Mouse (Mus musculus) ovary, postnatal 14 days (tissue): ENCODE measurements at regions not wholly inside any gene's neighbourhood (a gene's known extent, or its start where the extent isn't known, plus 50 kb on each side); places are given as distances from the start of the nearest gene placed in this dataset.

Experiments used
- DNase-seq: peaks from one replicate; pipeline ENCODE4 v3.0.0; 2022; ENCODE audit warnings: low spot score

DNA sequence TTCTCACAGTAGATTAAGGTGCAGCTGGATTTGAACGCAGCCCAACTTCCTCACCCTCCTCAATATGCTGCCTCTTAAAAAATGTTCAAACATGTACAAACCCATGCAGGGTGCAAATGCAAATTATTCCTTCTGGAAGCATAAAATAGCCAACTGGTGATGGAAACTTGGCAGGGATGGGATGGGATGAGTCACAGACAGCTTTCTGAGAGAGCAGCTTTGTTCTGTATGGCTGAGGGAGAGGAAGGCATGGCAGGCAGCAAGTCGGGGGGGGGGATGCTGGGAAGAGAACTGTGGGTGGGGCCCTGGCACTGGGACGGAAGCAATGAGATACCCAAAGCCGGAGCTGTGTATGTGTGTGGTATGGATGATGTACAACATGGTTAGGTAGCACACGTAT is 194.2 kb upstream of the Ppp2r3a start:
- DNase-seq: no peak

DNA sequence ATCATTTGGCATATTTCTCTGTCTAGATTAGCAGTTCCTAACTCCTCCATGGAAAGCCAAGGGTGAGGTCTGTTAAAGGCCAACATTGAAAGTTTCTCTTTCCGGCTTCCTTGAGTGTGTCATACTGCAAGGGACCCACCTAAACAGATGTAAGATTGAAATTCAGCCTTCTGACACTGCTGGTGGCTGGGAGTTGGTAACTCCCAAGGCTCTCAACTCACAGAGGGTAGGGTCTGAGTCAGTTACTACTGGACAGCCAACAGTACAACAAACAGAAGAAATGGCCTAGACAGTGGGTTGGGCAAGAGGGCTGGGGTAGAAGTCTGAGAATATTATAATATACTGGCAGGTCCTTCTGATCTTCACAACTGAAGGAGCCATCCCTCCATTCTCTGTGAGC is 193.7 kb upstream of the Ppp2r3a start:
- no peak for DNase-seq

DNA sequence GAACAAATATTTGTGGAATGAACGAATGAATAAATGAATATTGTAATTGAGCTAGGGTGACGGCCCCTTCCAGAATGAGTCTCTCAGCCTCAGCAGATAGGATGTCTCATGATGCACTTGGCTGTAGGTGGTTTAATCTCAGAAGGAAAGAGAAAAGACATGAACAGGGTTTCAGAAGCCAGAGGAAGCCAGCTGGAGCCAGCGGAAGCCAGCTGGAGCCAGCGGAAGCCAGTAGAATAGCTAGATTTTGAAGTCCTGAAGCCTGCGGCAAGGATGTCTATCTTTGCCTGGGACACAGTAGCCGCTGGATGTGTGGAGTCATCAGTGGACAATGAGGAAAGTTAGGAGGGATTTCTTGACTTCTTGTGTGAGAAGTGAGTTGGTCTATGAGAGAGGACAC is 188.3 kb upstream of the Ppp2r3a start:
- DNase-seq: no peak

DNA sequence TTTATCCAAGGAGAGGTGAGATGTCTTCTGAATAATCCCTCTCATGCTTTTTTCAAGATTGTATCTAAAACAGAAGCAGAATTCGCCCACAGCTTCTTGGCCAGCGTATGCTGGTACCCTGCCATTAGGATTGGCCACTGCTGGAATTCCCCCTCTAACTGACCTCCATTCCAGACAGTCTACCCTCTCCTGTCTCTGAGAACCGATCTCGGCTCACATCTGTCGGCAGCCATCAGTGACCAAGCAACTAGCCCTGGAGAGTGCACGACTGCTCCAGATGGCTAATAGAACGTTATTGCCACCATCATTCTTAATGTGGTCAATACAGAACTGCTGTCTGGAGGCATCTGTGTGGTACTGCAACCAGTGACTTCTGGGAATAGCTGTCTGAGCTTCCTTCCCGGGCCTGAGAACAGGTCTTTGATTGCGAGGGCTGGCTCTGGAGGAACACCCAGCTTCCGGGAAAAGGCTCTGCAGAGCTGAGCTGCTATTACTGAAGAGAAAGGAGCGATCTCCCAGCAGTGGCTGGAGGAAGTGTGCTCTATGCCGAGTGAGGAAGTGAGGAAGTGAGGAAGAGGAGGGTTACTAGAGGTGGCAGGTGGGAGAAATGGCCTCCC is 187.1 kb upstream of the Ppp2r3a start:
- DNase-seq: no peak

DNA sequence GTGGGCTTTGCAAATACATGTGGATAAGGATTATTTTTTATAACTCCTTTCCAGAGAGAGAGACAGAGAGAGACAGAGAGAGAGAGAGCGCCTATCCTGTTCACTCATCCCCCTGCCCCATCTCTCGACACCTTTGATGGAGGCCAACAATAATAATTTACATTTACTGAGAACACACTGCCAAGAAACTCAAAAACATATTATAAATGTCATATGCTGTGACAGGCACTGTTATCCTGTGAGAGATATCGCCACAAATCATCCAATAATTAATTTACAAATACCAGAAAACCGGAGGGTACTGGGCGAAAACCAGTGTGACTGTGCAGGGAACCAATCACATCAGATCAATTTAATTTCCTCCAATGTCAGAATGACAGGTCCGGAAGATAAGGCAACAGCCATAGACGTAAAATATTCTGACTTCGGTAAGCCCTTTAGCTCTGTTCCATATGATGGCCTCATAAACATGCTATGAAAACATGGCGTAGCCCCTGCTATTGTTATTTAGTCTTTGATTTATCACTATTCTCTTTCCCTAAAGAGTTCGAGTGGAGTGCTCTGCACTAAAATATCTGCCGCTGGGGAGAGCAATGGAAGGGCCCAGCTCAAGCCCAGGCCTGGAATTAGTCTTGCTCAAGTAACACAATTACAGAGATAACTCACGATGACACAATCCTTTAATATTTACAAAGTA is 173.5 kb upstream of the Ppp2r3a start:
- no peak for DNase-seq

DNA sequence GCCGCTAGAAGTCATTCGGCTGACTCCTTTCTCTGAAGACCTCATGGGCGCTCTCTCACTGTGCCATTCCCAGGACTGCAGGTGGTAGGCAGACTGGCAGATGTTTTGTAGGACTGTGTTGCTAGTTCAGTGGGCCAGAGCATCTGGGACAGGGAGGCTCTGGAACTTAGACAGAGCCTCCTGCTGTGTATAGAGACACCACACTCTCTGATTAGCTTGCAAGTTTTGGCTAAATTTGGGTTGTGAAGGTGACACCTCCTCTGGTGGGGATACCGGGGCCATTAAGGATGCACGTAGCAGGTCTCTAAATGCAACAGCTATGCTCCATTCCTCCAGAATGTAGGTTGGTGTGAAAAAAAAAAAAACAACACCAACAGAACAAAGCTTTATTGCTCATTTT is 171.4 kb upstream of the Ppp2r3a start:
- no peak for DNase-seq

DNA sequence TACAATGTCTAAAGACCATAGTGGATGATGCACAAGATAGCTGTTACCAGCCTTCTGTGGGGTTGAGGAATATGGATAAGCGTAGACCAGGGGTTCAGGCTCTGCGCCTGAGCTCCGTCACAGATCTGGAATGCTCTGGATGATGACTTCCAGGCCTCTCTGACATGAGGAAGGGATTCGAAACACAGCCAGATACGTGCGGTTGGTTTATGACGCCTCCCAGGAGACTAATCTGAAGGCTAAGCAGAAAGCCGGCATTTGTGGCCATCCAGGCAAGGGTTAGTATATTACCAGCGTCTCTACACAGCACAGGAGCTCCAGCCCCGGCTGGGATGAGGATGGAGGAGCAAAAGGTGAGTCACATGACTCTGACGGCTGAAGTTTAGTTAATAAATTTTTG is 170.4 kb upstream of the Ppp2r3a start:
- DNase-seq: no peak

DNA sequence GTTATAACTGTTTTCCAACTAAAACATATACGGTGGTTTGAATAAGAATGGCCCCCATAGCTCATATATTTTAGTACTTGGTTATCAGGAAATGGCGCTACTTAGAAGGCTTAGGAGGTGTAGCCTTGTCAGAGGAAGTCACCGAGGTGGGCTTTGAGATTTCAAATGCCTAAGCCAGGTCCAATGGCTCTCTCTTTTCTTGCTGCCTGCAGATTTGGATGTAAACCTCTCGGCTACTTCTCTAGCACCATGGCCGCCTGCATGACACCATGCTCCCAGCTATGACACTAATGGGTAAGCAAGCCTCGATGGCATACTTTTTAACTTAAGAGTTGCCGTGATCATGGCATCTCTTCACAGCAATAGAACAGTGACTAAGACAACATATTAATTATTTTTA is 169.5 kb upstream of the Ppp2r3a start:
- no peak for DNase-seq

DNA sequence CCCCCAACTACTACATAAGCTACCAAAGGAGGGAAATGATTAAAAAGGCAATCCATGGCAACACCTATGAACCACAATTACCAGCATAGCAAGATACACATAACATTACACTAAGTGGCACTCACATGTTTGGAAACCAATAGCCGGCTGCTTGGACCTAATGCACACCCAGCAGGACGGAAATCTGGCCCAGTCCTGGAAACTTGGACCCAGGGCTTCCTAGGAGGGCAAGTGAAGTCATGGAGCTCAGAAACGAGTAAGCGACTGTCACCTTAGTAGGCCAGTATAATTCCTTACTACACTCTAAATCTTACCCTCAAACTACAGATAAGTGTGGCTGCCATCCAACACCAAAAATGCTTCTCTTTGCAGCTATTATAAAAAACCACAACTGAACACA is 168.6 kb upstream of the Ppp2r3a start:
- no peak for DNase-seq

DNA sequence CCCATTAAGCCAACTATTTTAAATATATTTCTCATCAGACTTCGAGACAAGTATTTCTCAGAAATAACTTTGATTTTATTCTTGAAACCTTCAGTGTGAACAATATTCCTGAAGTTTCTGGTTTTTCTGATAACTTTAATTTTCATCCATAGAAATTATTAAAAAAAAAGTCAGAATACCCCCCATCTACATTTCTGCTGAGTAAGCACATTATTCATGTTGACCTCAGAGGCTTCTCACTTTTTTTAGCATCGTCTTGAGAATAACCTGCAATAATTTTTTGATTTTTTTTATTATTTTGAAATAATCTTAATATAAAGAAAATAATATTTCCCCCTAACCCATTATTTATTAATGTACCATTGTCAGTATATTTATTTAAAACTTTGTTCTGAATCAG is 166.1 kb upstream of the Ppp2r3a start:
- DNase-seq: no peak

DNA sequence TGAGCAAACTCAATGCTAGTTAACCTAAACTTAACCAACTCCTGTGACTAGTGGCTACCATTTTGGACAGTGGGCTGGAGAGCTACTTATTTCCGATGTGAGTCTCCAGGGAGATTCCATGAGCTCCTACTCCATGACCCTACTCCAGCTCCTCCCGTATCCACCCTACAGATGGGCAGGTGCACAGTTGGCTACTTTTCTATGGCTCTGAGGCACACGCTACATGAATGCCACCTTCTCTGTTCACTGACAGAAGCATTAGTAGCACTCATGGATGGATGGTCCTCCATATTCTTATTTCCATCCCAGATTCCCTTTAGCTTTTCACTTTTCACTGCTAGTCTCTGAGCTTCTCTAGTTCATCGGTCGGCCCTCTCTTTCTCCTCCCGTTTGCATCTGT is 164.7 kb upstream of the Ppp2r3a start:
- DNase-seq: no peak

DNA sequence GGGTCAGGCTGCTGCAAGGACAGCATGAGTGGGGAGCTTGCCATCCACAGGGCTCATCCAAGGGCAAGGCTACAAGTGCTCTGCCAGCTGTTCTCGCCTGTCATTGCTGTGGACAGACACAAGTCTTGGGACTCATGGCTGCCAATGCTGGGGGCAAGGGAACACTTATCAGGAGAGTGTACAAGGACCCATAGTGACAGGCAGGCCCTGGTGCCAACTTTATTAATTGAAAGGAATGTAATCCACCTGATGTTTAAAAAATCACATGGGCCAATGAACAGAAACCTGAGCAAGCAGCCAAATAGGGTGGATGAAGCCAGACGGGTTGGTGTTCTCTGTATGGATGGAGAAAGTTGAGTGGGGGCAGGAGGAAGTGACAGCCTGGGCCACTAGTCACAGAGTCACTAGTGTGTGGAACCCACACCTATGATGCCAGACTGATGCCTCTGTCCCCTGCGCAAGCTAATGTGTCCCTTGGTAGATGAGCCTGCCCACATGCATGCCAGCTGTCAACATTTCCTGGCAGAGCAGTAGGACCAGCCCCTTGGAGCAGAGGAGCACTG is 161.6 kb upstream of the Ppp2r3a start:
- DNase-seq: no peak

DNA sequence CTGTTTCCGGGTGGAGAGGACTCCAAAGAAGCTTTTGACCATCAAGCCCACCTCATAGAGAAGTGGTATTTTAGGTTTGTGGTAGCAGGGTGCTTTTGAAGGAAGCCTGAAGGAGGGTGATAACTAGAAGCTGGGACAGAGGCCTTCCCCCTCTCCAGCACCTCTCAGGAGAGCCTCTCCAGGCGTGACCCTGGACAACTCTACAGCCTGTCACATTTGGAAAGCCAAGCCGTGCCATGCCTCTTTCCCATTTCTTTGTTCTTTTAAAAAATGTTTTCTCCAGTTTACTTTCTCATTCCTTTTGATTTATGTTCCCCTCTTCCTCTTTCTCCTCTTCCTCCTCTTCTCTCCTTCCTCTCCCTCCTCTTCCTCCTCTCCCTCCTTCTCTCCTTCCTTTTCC is 160.4 kb upstream of the Ppp2r3a start:
- DNase-seq: no peak

DNA sequence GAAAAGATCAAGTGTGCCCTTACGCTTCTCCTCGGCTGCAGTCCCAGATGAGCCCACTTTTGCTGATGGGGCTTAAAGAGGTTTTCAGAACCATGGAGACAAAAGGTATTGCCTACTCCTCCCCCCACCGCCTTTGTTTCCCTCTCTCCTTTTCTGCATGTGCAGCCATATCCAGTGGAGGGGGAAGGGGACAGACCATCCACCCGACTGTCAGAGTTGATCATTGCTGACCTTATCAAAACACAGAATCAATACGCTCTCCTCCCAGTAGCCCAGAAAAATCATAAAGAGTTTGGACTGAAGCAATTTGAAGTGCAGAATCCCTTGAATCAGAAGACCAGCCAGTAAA is 159.9 kb upstream of the Ppp2r3a start:
- no peak for DNase-seq

DNA sequence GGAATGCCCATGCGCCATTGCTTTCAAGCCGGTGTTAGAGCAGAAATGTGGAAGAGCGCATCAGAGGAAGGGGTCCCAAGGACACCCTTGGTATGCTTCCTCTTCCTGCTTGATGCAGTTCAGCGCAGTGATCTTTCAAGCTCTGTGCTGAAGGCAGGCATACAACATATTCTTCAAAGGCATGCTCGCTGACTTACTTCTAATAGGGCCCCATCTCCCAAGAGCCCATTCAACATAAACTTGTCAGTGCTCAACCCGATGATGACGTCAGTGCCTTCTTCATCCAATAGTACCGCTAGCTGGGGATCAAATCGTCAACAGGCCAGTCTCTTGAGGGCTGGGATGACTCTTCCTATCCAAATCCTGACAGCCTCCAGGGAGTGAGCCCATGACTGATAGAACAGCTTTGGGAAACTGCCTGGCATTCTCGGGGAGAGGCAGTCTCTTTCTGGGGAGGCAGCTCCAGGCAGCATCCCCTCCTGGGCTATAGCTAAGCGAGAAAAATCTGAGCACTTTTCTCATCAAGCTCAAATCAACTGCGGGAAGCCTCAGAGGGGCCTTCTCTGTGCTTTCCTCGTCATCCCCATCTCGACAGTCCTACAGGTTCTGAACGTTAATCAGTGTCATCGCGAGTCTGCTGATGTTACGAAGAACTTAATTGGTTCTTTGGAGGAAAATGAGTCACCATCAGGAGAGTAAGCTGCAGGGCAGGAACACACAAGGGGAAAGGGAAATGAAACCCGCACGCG is 159.4 kb upstream of the Ppp2r3a start:
- DNase-seq: no peak

DNA sequence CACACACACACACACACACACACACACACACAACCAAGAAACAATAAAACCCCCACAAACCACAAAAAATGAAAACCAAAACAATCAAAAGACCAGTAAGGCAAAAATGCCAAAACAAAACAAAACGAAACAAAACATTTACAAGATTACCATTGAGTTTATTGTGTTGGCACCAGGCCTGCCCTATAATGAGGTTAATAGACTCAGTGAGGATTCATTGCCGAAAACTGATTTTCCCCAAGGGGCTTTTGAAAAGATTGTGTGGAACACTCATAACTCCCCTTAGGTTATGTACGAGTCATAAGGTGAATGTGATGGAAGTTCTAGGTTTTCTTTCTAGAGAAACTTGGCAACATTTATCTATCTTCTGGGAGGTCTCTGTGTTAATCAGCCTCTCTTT is 158.8 kb upstream of the Ppp2r3a start:
- no peak for DNase-seq

DNA sequence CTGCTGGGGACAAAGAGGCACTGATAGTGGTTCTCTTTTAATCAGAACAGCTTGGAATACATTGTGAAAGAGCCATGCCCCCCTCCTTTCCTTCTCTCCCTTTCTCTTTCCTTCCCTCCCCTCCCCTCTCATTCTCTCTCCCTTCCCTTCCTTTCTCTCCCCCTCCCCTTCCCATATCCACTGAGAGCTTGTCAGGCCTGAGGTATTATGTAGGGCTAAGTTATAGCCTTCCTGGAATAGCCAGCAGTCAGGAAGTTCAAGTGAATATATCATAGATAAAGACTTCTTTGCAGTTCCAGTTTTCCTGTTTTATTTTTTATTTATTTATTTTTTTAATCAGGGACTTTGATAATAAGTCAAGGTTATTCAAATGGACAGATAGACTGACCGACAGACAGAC is 156.5 kb upstream of the Ppp2r3a start:
- no peak for DNase-seq

DNA sequence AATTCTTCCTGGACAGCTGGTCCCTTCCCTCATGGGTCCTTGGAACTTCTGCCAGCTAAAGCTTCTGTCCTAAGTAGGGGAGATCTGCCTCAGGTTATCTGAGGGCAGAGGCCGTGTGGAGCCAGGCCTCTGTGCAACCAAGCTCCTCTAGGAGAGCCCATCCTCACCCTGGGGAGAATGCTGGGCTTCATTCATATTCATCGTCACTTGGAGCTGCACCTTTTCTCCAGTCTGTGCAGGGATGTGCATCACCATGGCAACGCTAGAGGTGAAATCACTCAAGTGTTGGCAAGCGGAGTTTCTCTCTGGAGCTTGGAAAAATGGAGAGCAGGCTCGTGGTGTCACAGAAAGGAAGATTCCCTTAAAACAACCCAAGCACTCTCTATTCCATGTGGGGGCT is 155.5 kb upstream of the Ppp2r3a start:
- DNase-seq: no peak

DNA sequence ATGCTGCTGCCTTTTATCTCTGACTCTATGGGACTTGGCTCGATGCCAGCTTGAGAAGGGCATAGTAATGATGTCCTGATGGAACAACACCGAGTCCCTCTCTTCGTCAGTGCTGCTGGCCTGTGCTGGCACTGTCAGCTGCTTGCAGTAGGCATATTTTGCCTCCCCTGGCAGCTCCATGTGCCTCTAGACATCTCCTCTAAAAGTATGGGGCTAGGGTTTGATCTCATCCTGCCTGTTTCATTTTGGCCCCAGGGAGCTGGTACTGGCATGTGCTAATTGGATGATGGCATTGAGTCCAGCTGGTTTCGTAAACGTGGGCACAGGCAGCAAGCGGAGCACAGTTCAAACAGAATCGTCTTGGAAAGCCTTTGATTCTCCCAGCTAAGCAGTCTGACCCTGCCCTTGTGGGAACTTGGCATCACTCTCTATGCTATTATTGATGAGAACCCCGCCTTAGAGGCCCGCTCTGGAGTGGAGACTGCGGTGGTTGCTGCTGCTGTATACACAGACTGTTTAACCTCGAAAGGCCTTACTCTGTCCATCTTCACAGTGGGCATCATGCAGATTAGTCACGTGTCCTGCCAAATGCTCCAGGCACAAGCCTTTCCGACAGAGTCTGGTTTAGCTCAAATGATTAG is 153.0 kb upstream of the Ppp2r3a start:
- DNase-seq: no peak

DNA sequence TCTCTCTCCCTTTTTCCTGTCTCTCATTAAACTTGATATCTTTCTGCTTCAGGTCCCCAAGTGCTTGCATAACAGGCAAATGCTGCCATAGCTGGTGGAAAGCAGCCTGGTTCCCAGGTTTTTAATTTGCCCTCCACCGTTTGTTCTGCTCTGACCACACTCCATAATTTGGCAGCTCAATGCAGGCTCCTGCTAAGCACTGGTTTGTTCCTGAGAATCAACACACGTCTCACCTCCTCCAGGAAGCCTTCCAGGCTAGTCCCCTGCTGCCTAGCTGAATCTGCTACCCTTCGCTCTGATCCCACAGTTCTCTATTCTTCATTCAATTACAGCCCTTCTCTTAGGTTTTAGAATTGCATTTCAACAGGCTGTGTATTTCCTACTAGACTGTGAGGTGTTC is 152.4 kb upstream of the Ppp2r3a start:
- no peak for DNase-seq

DNA sequence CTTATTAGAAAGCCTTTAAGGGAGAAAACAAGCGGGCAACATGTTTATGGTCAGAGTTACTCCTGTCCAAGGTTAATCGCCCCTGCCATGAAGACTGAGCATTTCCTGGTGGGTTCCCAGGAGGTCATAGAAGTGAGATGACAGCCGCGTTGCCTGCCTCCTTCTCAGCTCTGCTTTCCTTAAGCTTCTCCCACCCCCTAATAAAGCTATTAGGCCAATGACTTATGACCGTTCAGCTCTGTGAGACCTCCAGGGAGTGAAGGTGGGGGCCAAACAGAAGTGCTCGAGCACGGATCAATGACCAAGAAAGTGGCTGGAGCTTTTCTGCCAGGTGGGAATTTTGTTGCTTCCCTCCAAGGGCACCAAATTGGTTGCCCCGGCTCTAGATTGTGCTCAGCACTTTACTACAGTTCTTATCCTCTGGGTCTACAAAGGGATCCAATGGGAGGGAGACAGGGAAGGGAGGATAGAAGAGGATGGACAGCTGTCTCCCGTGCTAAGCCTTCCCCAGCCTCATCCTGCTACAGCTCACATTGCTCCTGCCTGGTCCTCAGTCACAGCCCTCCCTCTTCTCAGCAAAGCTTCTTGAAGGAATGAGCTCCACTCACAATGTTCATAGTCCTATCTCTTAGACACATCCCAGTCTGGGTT is 151.1 kb upstream of the Ppp2r3a start:
- DNase-seq: no peak

DNA sequence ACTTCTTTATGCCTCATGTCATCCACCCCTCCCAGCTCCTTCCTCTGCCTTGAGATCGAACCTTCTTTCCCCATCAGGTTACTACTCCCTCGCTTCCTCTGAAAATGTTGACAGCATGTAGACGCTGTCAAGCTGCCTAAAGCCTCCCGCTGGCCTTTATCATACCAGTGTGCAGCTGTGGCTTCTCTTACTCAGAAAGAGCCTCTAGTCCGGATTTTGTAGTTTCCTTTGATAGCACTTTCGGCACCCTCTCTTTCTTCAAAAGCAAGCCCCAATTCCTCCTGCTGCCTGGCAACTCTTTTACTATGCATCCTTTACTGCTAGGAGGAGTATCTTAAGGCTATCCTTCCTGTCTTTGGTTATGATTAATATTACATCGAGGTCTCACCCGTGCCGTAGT is 149.8 kb upstream of the Ppp2r3a start:
- no peak for DNase-seq
